Mouse (Mus musculus): ENCODE results near the gene Taf7l.

Taf7l gene

GRCm38 (mm10) chrX:134476290-134476689 lies at the start of gene Taf7l:
Gene Taf7l, minus strand, starts transcription at chrX:134476490.
- no peak for DNase-seq (ENCODE audit: low read depth, low spot score)

GRCm38 (mm10) chrX:134525260-134525659 lies 49.0 kb upstream of the Taf7l start:
- DNase-seq (ENCODE audit: low read depth, low spot score): no peak

GRCm38 (mm10) chrX:134523772-134524171 lies 47.5 kb upstream of the Taf7l start:
- DNase-seq (ENCODE audit: low read depth, low spot score): no peak

DNA sequence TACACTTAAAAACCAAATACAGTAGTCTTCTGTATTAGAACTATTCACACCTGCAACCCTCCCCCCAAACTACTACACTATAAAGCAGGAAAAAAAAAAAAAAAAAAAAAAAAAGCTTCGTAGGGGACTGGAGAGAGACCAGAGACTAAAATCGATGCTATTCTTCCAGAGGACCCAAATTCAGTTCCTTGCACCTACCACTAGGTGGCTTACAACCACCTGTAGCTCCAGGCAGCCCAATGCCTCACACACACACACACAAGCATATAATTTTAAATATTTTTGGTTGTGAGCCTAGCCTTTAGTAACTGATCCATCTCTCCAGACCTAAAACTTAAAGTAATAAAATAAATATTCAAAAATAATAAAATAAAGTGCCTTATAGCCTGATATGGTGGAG lies 33.2 kb upstream of the Taf7l start:
- DNase-seq (ENCODE audit: low read depth, low spot score): no peak

- no peak for DNase-seq (ENCODE audit: low read depth, low spot score)
Measured at GRCm38 (mm10) chrX:134507977-134508376, 31.7 kb upstream of the Taf7l start.

DNA sequence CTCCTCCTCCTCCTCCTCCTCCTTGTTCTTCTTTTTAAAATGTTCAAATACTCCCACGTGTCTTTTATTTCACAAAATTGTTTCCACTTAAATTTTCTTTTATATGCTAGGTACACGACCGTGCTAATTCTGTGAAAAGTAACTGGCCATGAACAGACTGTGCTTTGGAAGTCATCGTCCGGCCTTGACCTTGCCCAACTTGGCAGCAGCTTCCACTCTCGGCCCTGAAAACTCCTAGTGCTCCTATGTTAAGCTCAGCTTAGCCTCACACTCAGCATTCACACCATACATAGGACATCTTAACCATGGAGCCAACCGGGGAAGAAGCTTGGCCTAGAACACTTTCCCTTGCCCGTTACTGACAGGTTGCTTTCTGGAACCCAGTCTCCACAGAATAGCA lies 24.4 kb upstream of the Taf7l start:
- no peak for DNase-seq (ENCODE audit: low read depth, low spot score)

GRCm38 (mm10) chrX:134481720-134482119 lies 5.4 kb upstream of the Taf7l start:
- DNase-seq (ENCODE audit: low read depth, low spot score): no peak

GRCm38 (mm10) chrX:134474988-134475710 lies 1.1 kb downstream of the Taf7l start:
- no peak for DNase-seq (ENCODE audit: low read depth, low spot score)

DNA sequence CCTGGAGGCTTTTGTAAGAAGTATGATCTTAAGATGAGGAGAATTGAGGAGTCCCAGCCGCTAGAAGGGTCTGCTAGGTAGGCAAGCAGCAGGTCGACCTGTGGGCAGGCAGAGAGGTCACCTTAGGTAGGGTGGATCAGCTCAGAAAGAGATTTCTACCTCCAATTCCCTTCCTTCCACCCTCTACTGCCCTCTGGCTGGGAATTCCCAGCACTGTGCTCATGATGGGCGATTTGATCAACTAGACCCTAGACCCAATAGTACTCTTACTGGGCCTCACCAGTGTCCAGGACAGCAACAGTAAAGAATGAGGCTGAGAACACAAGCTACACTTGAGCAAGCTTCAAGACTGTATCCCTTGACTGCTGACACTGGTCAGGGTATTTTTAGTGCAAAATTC lies 49.0 kb downstream of the Taf7l start:
- DNase-seq (ENCODE audit: low read depth, low spot score): no peak

GRCm38 (mm10) chrX:134426819-134427218 lies 49.5 kb downstream of the Taf7l start:
- no peak for DNase-seq (ENCODE audit: low read depth, low spot score)

DNA sequence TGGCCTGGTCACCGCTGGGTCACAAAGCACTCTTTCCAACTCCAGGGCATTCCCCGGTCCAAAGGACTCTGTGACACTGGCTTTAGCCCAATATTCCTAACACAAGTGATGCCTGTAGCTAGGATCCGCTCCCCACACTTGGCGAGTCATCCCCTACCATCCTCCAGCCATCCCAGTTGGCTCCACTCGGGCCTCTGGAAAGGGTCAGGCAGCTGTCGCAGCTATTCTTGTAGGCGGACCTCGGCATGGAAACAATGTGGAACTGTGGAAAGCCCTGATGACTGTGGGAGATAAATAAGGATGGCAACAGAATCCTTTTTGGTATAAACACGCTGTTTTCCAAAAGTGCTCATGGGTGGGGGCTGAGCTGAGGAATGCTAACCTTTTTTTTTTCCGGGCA lies 50.5 kb downstream of the Taf7l start:
- DNase-seq (ENCODE audit: low read depth, low spot score): no peak

DNA sequence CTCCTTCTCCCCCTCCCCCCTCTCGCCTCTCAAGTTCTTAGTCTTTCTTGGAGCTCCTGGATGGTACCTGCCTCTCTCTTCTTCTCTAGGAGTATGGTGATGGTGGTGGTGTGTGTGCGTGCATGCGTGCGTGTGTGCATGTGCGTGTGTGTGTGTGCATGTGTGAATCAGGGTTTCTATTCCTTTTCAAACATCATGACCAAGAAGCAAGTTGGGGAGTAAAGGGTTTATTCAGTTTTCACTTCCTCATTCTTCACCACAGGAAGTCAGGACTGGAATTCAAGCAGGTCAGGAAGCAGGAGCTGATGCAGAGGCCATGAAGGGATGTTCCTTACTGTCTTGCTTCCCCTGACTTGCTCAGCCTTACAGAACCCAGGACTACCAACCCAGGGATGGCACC lies 52.0 kb downstream of the Taf7l start:
- DNase-seq (ENCODE audit: low read depth, low spot score): no peak

GRCm38 (mm10) chrX:134420097-134420496 lies 56.2 kb downstream of the Taf7l start:
- no peak for DNase-seq (ENCODE audit: low read depth, low spot score)

- DNase-seq (ENCODE audit: low read depth, low spot score): no peak
Measured at GRCm38 (mm10) chrX:134412096-134412495, 64.2 kb downstream of the Taf7l start.
